Comparison of ENCODE assay signal across 9 mouse cellular contexts in the genomic region with DNA sequence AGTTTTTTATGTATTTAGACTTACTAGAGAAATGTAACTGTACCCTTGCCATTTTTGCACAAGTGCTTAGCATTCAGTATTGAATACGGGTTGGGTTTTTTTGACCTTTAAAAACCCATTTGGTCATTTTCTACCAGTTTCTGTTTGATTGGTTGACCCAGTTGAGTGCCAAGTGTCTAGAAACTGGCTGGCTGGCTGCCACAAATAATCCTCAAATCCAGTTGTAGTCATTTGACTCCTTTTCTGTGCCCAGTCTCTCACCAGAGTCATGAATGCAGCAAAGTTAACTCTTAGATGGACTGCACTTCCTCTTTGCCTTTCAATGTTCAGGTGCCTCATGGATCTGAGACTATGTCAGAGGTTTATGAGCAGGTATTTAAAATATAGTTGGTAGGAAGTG. TPM values are rescaled to one million over a fixed set of nuclear protein-coding genes. Genes with fewer than 3 reads are reported as not detected.
DNase-seq lines count a peak whose midpoint lies in the region; ATAC-seq and TF ChIP-seq lines count a peak whose summit lies in the region.
"Had no signal": no experiment of that assay in that cellular context is flagged by ENCODE, and none has a peak within 500 bp of the region (broad histone marks: within the 10 kb centered on the region; RNA-seq: fewer than 3 reads in every experiment).

No protein-coding gene starts in this region.

- no peak for TF ChIP-seq POLR2A in embryonic fibroblast, embryonic 13.5 days (IDR thresholded peaks at IDR 0.05; ENCODE audit: low read depth, low read length)

- TF ChIP-seq CTCF in kidney, postnatal 0 days (IDR thresholded peaks at IDR 0.05; ENCODE audit: low read depth): no peak
- no peak for TF ChIP-seq CTCF in embryonic fibroblast, embryonic 13.5 days (IDR thresholded peaks at IDR 0.05; ENCODE audit: borderline replicate concordance, insufficient read depth, low read length)

- H3K4me3 ChIP-seq in kidney, postnatal 0 days (replicated peaks; ENCODE audit: low read depth, low read length): peak overlapping the region; percentile 65; the same call in 1 of the 2 replicates
- H3K4me3 ChIP-seq in ES-E14 (ENCODE audit: insufficient read depth in 1 of 2, low read depth in 1 of 2, low read length in 2 of 2, poor library complexity in 1 of 2, severe bottlenecking in 1 of 2): peak overlapping the region in 1 of 2 experiments; percentile 6; a peak in 2 of 4 replicates
- H3K4me3 ChIP-seq in embryonic fibroblast, embryonic 13.5 days (ENCODE audit: insufficient read depth, low read length): peak overlapping the region; percentile 77

- no peak for DNase-seq in kidney, postnatal 0 days (ENCODE audit: low spot score)
- DNase-seq in kidney, adult 18-20 months: no peak
- no peak for DNase-seq in ES-E14 (ENCODE audit: low read depth, low spot score)
- peak; percentile 63 for DNase-seq in lung, postnatal 36 days
- DNase-seq in thymus, postnatal 36 days: no peak
- no peak for DNase-seq in gastrocnemius, postnatal 36 days
- DNase-seq in yolk sac, embryonic 10.5 days (ENCODE audit: low spot score): no peak
- DNase-seq: spleen, adult 18-20 months had no signal

- in situ Hi-C loops in ES-E14 (cut with MboI; ENCODE audit: low sequenced_read_pairs in 2 of 2, unreplicated experiment in 2 of 2): no loop called here

- H3K27me3 ChIP-seq in kidney, postnatal 0 days (ENCODE audit: insufficient read depth, low read length): no peaks in the 10 kb centered on the region

- H3K27ac ChIP-seq in kidney, postnatal 0 days: no peak overlapping the region
- no peak overlapping the region for H3K27ac ChIP-seq in ES-E14 (ENCODE audit: insufficient read depth, low read depth, low read length, poor library complexity, severe bottlenecking)
- no peak overlapping the region for H3K27ac ChIP-seq in embryonic fibroblast, embryonic 13.5 days (ENCODE audit: insufficient read depth, low read length)

- intact Hi-C loops in gastrocnemius, postnatal 36 days (cut with DNase I): no loop called here

- no peaks in the 10 kb centered on the region for H3K36me3 ChIP-seq in kidney, postnatal 0 days (ENCODE audit: insufficient read depth, low read length)
- no peaks in the 10 kb centered on the region for H3K36me3 ChIP-seq in ES-E14 (ENCODE audit: control insufficient read depth, insufficient read depth, low read length, poor library complexity, severe bottlenecking)

- peak overlapping the region; percentile 75 for H3K4me2 ChIP-seq in kidney, postnatal 0 days (ENCODE audit: low read length)

- peaks cover 9% of the 10 kb centered on the region; the same call in 1 of the 2 replicates for H3K4me1 ChIP-seq in kidney, postnatal 0 days (replicated peaks; ENCODE audit: insufficient read depth, low read length)
- peaks cover 2 to 14% of the 10 kb centered on the region in 2 experiments; a peak in 2 of 4 replicates for H3K4me1 ChIP-seq in ES-E14 (ENCODE audit: control insufficient read depth in 2 of 2, insufficient read depth in 2 of 2, low read length in 2 of 2, poor library complexity in 1 of 2)
- H3K4me1 ChIP-seq in embryonic fibroblast, embryonic 13.5 days (ENCODE audit: control insufficient read depth, insufficient read depth, low read length): peaks cover 7% of the 10 kb centered on the region; the same call in 1 of the 2 replicates

- WGBS in kidney, postnatal 0 days: 79% methylated on average over 1 of the region's 1 CpGs

- ATAC-seq in kidney, postnatal 0 days (replicated peaks; ENCODE audit: low FRiP score, low read depth): no peak

- H3K9me3 ChIP-seq in kidney, postnatal 0 days (replicated peaks; ENCODE audit: low read length): no peaks in the 10 kb centered on the region
- H3K9me3 ChIP-seq in ES-E14 (ENCODE audit: control insufficient read depth, insufficient read depth, low read depth, low read length): no peaks in the 10 kb centered on the region

- no peak overlapping the region for H3K9ac ChIP-seq in kidney, postnatal 0 days (ENCODE audit: low read depth, low read length)
- H3K9ac ChIP-seq in ES-E14 (ENCODE audit: insufficient read depth, low read depth, low read length, poor library complexity, severe bottlenecking): peak overlapping the region; percentile 23; the same call in 1 of the 2 replicates

TF ChIP-seq in ES-E14, 5 proteins besides CTCF, POLR2A, EP300 and RAD21:
- TF ChIP-seq HCFC1 (IDR thresholded peaks at IDR 0.05; ENCODE audit: borderline replicate concordance, insufficient read depth, low read length) (no peak), ZNF384 (IDR thresholded peaks at IDR 0.05; ENCODE audit: low read depth, low read length) (no peak), MAFK (IDR thresholded peaks at IDR 0.05; ENCODE audit: insufficient read depth, low read depth, low read length) (no peak), CHD2 (IDR thresholded peaks at IDR 0.05; ENCODE audit: low read depth, low read length) (no peak), ZC3H11A (IDR thresholded peaks at IDR 0.05; ENCODE audit: borderline replicate concordance, low read depth, low read length) (no peak)

RNA-seq across cellular contexts. Expression of gene Chka, which starts 2.3 kb away (rescaled TPM):
- 53.0 and 54.7 TPM in 2 replicates for polyA plus RNA-seq in kidney, postnatal 0 days (2015; fragmentation: Nextera tagmentation; extraction: Ambion mirVana)
- 79.6 and 86.1 TPM in 2 replicates for total RNA-seq in ES-E14 (2012; rRNA removed)
- 48.4 and 65.0 TPM in 2 replicates for polyA plus RNA-seq in embryonic fibroblast, embryonic 13.5 days (2011; ENCODE audit: insufficient read length, low read depth, missing spikeins)
- 1 to 10 TPM; 1.4 to 2.4 TPM for total RNA-seq in gastrocnemius, postnatal 36 days (2021)

RNA-seq across cellular contexts. Expression of gene Tcirg1, which starts 53.0 kb away (rescaled TPM):
- polyA plus RNA-seq in kidney, postnatal 0 days (2015; fragmentation: Nextera tagmentation; extraction: Ambion mirVana): 31.4 and 33.0 TPM in 2 replicates
- total RNA-seq in ES-E14 (2012; rRNA removed): 55.2 and 75.8 TPM in 2 replicates
- 56.8 and 60.7 TPM in 2 replicates for polyA plus RNA-seq in embryonic fibroblast, embryonic 13.5 days (2011; ENCODE audit: insufficient read length, low read depth, missing spikeins)
- total RNA-seq in gastrocnemius, postnatal 36 days (2021): 1 to 10 TPM; 4.8 to 5.9 TPM

RNA-seq across cellular contexts. Expression of gene Ndufs8, which starts 58.7 kb away (rescaled TPM):
- polyA plus RNA-seq in kidney, postnatal 0 days (2015; fragmentation: Nextera tagmentation; extraction: Ambion mirVana): 417 and 423 TPM in 2 replicates
- total RNA-seq in ES-E14 (2012; rRNA removed): 134 and 135 TPM in 2 replicates
- polyA plus RNA-seq in embryonic fibroblast, embryonic 13.5 days (2011; ENCODE audit: insufficient read length, low read depth, missing spikeins): 97.0 and 108 TPM in 2 replicates
- 100 to 1,000 TPM; 242 to 273 TPM for total RNA-seq in gastrocnemius, postnatal 36 days (2021)

Comparison
In these comparisons a context has a peak if more than half of its experiments do, and no peak if none do; other contexts are left out.
1. RNA of gene Chka, which starts 2.3 kb away (total RNA-seq): 79.6 to 86.1 TPM in ES-E14; 1.4 to 2.4 TPM in gastrocnemius, postnatal 36 days; every median in the first group is over 10 times any median in the second.